Mouse (Mus musculus): ENCODE data around the gene 2810004N23Rik. TPM values are rescaled to one million over a fixed set of nuclear protein-coding genes. Genes with fewer than 3 reads are reported as not detected.
A peak's percentile ranks its signal among the peaks of the same experiment; 100 is the strongest.

The 2810004N23Rik gene
- polyA plus RNA-seq (2015; fragmentation: Nextera tagmentation; extraction: Ambion mirVana), result 18.0 and 18.2 TPM in 2 replicates

GRCm38 (mm10) chr8:124862321-124863162 is at the start of gene 2810004N23Rik, which contains the start of gene Gnpat:
Gene 2810004N23Rik, minus strand, starts transcription at chr8:124863120.
Gene Gnpat, plus strand, starts transcription at chr8:124863033.
- H3K9ac ChIP-seq (replicated peaks; ENCODE audit: low read depth), result peak within 1 kb of the TSS; percentile 96
- H3K4me1 ChIP-seq (ENCODE audit: insufficient read depth, low read depth, low read length), result peaks cover 3% of the 10 kb centered on the region; the same call in 1 of the 2 replicates
- 1% methylated on average over 46 of the region's 55 CpGs for WGBS
- DNase-seq (ENCODE audit: low spot score) (peak; percentile 93), ATAC-seq (peak; percentile 96)
- peak within 1 kb of the TSS; percentile 76 for H3K4me2 ChIP-seq (replicated peaks; ENCODE audit: low read depth, low read length)
- peaks cover 5% of the 10 kb centered on the region; the same call in 1 of the 2 replicates for H3K36me3 ChIP-seq (ENCODE audit: insufficient read depth, low read length)
- peak within 1 kb of the TSS; percentile 93 for H3K4me3 ChIP-seq (ENCODE audit: low read depth, low read length)
- H3K27me3 ChIP-seq (replicated peaks; ENCODE audit: insufficient read depth, low read length), result no peaks in the 10 kb centered on the region
- TF ChIP-seq EP300 (IDR thresholded peaks at IDR 0.05), result no peak
- TF ChIP-seq CTCF (IDR thresholded peaks at IDR 0.05), result no peak
- no peaks in the 10 kb centered on the region for H3K9me3 ChIP-seq (ENCODE audit: low read length)
- H3K27ac ChIP-seq (ENCODE audit: low read length), result peak within 1 kb of the TSS; percentile 95

DNA sequence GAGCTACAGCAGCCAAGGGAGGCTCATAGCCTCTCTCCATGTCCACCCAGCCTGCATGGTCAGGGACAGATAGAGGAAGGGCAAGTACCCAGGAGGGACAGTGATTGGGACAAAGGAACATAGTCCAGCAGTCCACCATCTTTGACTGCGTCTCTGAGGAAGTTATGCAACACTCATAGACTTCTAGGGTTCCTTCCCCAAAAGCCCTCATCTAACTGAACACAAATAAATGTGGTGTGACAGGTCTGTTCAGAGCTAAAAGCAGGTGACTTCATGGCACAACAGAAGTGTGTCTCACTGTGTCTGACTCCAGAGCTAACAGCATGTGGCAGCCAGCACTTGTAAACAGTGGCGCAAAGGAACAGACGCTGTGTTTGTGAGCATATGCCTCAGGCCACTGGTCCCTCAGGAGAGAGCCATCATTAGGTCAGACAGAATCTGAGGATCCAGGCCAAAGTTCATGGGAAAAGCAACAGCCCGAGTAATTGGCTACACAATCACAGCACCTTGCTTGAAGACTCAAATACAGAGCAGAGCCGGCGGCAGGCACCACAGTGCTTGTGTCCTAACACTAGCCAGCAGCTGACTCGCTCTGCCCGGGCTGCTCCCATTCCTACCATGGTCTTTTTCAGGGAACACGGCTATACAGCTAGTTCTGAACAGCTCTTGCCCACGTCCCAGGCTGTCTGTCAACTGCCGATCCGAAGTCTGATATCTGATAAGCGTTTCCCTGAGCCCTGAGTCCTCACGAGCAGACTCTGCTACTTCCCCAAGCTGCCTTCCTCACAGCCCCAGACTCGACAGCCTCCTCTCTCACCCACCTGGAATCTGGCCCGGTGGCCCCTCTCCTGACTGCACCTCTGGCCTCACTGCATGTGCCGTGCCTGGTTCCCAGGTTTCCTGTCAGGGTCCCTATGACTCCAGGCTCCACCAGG is 49.3 kb upstream of the 2810004N23Rik start:
- Histone ChIP-seq H3K27me3 (replicated peaks; ENCODE audit: insufficient read depth, low read length) (no peaks in the 10 kb centered on the region), H3K9me3 (ENCODE audit: low read length) (no peaks in the 10 kb centered on the region), H3K4me1 (ENCODE audit: insufficient read depth, low read depth, low read length) (no peaks in the 10 kb centered on the region), H3K4me3 (ENCODE audit: low read depth, low read length) (no peak overlapping the region), H3K27ac (ENCODE audit: low read length) (peak overlapping the region; percentile 26; the same call in 1 of the 2 replicates), H3K9ac (replicated peaks; ENCODE audit: low read depth) (no peak overlapping the region), H3K4me2 (replicated peaks; ENCODE audit: low read depth, low read length) (no peak overlapping the region), H3K36me3 (ENCODE audit: insufficient read depth, low read length) (peaks cover 21% of the 10 kb centered on the region)
- 73% methylated on average over 17 of the region's 17 CpGs for WGBS
- no peak for TF ChIP-seq CTCF (IDR thresholded peaks at IDR 0.05)
- peak; percentile 37 for DNase-seq (ENCODE audit: low spot score)
- ATAC-seq, result peak; percentile 57

DNA sequence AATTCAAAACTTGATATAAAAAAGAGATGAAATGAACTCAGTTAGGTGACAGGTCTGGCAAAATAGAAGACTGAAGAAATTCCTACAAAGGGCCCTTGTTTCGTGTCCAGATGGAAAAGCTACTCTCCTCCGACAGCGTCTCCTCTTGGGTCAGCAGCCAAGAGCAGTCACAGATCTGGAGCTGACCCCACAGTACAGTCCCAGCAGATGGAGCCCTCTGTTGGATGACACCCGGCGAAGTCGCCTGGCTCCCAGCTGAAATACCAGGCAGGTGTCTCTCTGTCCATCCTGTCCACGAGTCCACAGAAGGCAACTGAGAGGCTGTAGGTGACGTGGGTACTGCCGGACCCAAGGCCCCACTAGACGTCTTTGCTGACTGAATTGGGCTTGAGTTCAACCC is 47.4 kb upstream of the 2810004N23Rik start:
- ATAC-seq (no peak), DNase-seq (ENCODE audit: low spot score) (no peak)
- H3K27ac ChIP-seq (ENCODE audit: low read length), result no peak overlapping the region
- TF ChIP-seq CTCF (IDR thresholded peaks at IDR 0.05), result no peak
- no peak for TF ChIP-seq EP300 (IDR thresholded peaks at IDR 0.05)
- 0 out of 2 replicates have a peak, but pooled peaks cover 4% of the 10 kb centered on the region for H3K4me1 ChIP-seq (ENCODE audit: insufficient read depth, low read depth, low read length)
- H3K36me3 ChIP-seq (ENCODE audit: insufficient read depth, low read length), result peaks cover 23% of the 10 kb centered on the region
- no peaks in the 10 kb centered on the region for H3K9me3 ChIP-seq (ENCODE audit: low read length)
- H3K4me3 ChIP-seq (ENCODE audit: low read depth, low read length), result no peak overlapping the region
- 81% methylated on average over 10 of the region's 10 CpGs for WGBS
- no peak overlapping the region for H3K9ac ChIP-seq (replicated peaks; ENCODE audit: low read depth)
- H3K27me3 ChIP-seq (replicated peaks; ENCODE audit: insufficient read depth, low read length), result no peaks in the 10 kb centered on the region
- H3K4me2 ChIP-seq (replicated peaks; ENCODE audit: low read depth, low read length), result no peak overlapping the region

DNA sequence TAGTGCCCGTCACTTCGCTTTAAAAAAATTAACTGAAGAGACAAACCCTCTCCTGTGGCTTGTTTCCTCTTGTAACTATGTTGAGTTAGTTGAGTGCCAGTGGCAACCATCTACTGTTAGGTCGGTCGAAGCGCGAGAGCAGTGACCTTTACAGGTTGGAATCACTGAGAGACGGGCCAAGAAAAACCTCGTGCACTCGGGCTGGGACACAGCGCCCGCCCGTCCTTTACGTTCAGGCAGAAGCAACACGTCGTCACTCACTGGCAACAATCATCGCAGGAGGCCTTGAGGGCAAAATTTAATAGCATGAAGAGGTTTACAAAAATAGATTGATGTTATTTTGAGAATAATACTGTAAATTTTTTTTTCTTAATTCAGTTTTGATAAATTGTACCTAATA is 47.0 kb upstream of the 2810004N23Rik start:
- 93% methylated on average over 16 of the region's 16 CpGs for WGBS
- Histone ChIP-seq H3K4me2 (replicated peaks; ENCODE audit: low read depth, low read length) (no peak overlapping the region), H3K9ac (replicated peaks; ENCODE audit: low read depth) (no peak overlapping the region), H3K4me1 (ENCODE audit: insufficient read depth, low read depth, low read length) (0 out of 2 replicates have a peak, but pooled peaks cover 4% of the 10 kb centered on the region), H3K27ac (ENCODE audit: low read length) (no peak overlapping the region), H3K36me3 (ENCODE audit: insufficient read depth, low read length) (peaks cover 20% of the 10 kb centered on the region), H3K27me3 (replicated peaks; ENCODE audit: insufficient read depth, low read length) (no peaks in the 10 kb centered on the region), H3K4me3 (ENCODE audit: low read depth, low read length) (no peak overlapping the region), H3K9me3 (ENCODE audit: low read length) (no peaks in the 10 kb centered on the region)
- TF ChIP-seq CTCF (IDR thresholded peaks at IDR 0.05) (no peak), EP300 (IDR thresholded peaks at IDR 0.05) (no peak)
- ATAC-seq, result no peak
- DNase-seq (ENCODE audit: low spot score), result no peak

DNA sequence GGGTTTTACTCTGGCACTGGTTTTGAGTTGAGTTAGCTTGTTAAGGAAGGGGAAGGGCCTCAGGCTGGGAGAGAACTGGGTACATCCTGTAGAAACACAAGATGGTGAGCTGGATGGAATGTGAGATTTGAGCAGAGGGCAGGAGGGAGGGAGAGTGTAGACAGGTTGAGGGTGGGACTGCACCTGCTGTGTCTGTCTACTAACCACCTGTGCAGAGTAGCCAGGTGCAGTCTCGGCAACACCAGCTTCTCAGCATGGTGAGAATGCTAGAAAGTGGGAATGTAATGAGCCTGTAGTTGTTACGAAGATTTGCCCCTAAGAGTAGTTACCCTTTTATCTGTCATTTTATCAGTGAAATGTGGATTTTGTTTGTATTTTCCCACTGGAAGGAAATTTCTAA is 42.6 kb upstream of the 2810004N23Rik start:
- Histone ChIP-seq H3K27ac (ENCODE audit: low read length) (no peak overlapping the region), H3K9me3 (ENCODE audit: low read length) (no peaks in the 10 kb centered on the region), H3K36me3 (ENCODE audit: insufficient read depth, low read length) (peaks cover 27% of the 10 kb centered on the region), H3K9ac (replicated peaks; ENCODE audit: low read depth) (no peak overlapping the region), H3K4me2 (replicated peaks; ENCODE audit: low read depth, low read length) (no peak overlapping the region), H3K4me1 (ENCODE audit: insufficient read depth, low read depth, low read length) (0 out of 2 replicates have a peak, but pooled peaks cover 4% of the 10 kb centered on the region), H3K27me3 (replicated peaks; ENCODE audit: insufficient read depth, low read length) (no peaks in the 10 kb centered on the region), H3K4me3 (ENCODE audit: low read depth, low read length) (no peak overlapping the region)
- WGBS, result 84% methylated on average over 2 of the region's 2 CpGs
- ATAC-seq (no peak), DNase-seq (ENCODE audit: low spot score) (no peak)
- no peak for TF ChIP-seq CTCF (IDR thresholded peaks at IDR 0.05)
- no peak for TF ChIP-seq EP300 (IDR thresholded peaks at IDR 0.05)

DNA sequence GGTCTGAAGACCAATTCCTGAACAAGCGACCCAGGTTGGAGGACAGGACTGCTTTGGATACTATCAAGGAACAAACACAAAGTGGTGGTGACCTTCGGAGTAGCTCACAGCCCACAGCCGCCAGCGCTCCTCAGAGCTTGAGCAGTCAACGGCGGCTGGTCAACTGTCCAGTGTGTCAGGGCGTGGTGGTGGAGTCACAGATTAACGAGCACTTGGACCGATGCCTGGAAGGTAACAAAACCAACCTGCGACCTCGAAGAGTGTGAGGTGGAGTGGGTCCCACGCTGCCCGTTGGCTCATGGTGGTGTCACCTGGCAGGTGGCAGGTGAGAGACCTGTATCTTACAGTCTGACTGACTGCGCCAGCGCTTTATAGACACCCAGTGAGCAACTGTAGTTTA is 40.3 kb upstream of the 2810004N23Rik start:
- no peak overlapping the region for H3K27ac ChIP-seq (ENCODE audit: low read length)
- no peak for TF ChIP-seq CTCF (IDR thresholded peaks at IDR 0.05)
- no peak for TF ChIP-seq EP300 (IDR thresholded peaks at IDR 0.05)
- H3K9ac ChIP-seq (replicated peaks; ENCODE audit: low read depth), result no peak overlapping the region
- no peak for DNase-seq (ENCODE audit: low spot score)
- H3K4me3 ChIP-seq (ENCODE audit: low read depth, low read length), result no peak overlapping the region
- peaks cover 27% of the 10 kb centered on the region; the same call in 1 of the 2 replicates for H3K36me3 ChIP-seq (ENCODE audit: insufficient read depth, low read length)
- no peak overlapping the region for H3K4me2 ChIP-seq (replicated peaks; ENCODE audit: low read depth, low read length)
- no peaks in the 10 kb centered on the region for H3K27me3 ChIP-seq (replicated peaks; ENCODE audit: insufficient read depth, low read length)
- ATAC-seq, result no peak
- no peaks in the 10 kb centered on the region for H3K9me3 ChIP-seq (ENCODE audit: low read length)
- peaks cover 4% of the 10 kb centered on the region; the same call in 1 of the 2 replicates for H3K4me1 ChIP-seq (ENCODE audit: insufficient read depth, low read depth, low read length)
- 88% methylated on average over 15 of the region's 15 CpGs for WGBS

Measured in lung, postnatal 0 days (tissue).